Mouse (Mus musculus): Measurements from ENCODE around the gene Ptpn3. TPM values are rescaled to one million over a fixed set of nuclear protein-coding genes. Genes with fewer than 3 reads are reported as not detected.
"Not testable (repeated sequence)": the region's sequence is repeated elsewhere in the genome, so short reads cannot be mapped to it uniquely, and the experiment has no call there.

The Ptpn3 gene
- total RNA-seq, 2 experiments from 2014 or later = 34.3 to 34.8 TPM

DNA sequence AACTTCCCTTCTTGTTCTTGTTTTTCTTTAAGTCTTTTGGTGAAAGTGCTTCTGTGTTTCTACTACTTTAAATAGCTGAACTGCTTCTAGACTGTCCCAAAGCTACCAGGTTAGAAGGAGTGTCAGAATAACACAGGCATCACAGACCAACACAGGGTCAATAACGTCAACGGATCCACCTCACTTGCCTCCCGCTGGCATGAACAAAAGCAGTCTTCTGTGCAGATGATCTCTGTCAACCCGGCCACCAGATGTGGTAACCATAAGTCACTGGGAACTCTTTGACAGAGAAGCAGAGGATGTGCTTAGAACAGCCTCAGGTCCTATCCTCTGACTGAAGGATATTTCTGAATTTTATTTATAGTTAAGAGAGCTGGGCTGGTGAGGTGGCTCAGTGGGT is 65.9 kb downstream of the Ptpn3 start:
- intact Hi-C loops (cut with DNase I) = no loop called here

DNA sequence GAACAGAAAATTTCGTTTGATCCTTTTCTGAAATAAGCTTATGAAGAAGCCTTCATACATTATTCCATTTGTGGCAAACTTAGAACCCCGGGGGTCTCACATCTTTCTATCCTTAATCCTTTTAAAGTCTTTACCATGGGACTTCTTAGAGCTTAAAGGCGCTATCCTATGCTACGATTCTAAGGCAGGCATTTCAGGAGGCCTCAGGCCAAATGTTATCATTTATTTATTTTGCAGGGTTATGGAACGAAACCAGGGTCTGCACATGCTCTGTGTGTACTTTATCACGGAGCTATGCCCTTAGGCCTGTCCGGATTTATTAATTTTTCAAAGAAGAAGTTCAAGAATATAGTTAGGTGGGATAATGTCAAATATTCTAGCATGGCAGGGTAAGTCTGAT is 67.3 kb downstream of the Ptpn3 start:
- DNase-seq = no peak
- intact Hi-C loops (cut with DNase I) = no loop called here

More for the DNA sequence above, 65.9 kb downstream of the Ptpn3 start:
- no peak for DNase-seq

DNA sequence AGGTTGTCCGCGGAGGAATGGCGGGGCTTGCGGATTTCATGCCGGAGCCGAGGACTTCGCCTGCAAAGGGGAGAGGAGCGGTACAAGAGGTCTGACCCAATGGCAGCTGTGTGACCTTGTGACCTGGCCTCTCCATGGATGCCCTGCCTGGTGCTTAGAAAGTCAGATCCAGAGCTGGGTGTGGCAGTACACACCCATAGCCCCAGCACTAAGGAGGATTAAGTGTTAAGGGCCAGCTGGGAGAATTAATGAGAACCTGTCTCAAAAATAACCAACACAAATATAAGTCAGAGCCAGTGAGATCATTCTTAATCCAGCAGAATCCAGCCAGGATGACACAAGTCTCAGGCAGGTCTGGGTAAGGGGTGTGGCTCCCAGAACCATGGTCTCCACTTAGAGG is 69.2 kb downstream of the Ptpn3 start:
- DNase-seq = no peak
- intact Hi-C loops (cut with DNase I) = no loop called here

DNA sequence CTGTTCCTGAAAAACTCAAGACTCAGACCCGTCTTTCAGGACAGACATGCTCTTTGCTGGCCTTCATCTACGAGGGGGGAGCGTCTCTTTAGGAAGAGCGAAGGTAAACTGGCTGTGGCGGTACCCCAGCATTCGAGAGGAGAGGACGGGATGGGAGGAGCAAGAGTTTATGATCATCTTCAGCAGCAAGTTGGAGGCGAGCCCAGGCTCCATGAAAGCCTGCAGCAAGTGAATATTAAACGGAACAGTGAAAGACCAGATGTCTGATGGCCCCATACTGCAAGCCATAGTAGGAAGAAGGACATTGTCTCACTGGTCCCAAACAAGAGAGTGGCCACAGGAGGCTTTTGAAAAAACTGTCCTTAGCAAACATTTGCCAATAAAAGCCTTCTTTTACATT is 70.3 kb downstream of the Ptpn3 start:
- intact Hi-C loops (cut with DNase I) = no loop called here
- no peak for DNase-seq

DNA sequence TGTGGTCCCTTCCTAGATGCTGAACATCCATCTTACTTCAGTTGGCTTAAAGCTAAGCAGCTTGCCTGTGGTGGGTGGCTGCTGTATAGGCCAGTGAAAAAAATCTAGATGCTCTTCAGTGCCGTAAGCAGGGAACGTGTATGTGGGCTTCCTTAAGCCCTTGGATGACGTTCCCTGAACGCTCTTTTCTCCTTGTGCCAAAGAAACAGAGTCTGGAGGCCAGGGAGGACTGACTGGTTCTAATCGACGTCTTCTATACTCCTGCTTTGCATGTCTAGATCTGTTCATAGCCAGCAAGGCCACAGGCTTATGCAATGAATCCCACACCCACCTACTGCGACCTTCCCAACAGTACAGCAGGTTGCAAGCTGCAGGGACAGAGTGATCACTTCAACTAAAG is 71.3 kb downstream of the Ptpn3 start:
- DNase-seq = no peak
- intact Hi-C loops (cut with DNase I) = no loop called here

DNA sequence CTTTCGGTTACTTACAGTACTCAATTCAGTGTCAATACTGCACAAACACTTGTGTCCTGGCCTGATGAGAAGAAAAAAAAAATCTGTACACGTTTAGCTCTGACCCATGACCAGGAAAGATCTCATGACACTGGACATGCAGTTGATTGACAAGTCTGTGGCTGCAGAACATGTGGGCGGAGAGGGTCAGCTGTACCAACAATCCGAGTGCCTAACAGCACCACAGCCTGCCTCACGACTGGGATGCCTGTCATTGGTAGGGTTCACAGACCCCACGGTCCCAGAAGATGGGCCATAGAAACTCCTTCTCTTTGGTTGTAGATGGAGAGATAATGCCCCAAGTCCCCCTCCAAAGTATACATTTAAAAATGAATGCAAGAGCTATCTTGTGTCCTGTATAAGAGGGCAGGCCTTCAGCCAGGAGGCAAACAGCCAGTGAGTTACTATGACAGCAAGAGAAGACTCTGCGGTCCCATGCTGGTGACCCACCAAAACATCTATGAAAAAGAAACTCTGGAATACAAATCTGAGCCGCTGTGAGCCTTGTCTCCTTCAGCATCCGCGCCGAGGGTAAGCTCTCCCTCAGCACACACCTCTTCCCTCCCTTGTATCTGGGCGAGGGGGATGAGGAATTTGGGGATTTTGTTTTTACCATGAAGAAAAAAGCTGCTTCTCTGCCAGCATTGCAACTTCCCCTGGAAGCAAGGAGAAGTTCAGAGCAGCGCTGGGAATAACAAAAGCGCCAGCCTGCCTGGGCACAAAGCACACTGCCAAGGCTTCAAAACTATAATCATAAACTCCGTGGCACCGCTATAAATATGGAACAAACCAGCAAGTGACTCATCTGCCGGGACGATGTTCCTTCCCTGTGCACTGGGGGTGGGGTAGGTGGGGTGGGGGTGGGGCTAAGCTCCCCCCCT is 72.8 kb downstream of the Ptpn3 start:
- intact Hi-C loops (cut with DNase I) = no loop called here
- DNase-seq = no peak

DNA sequence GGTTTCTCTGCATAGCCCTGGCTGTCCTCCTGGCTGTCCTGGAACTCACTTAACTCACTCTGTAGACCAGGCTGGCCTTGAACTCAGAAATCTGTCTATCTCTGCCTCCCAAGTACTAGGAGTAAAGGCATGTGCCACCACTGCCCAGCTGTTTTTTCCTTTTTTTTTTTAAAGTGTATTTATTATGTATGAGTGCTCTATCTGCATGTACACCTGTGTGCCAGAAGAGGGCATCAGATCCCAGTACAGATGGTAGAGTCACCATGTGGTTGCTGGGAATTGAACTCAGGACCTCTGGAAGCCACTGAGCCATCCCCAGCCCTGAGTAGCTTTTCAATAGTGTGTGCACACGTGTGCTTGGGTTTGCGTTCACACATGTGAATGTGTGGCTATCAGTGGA is 76.9 kb downstream of the Ptpn3 start:
- DNase-seq = no peak
- intact Hi-C loops (cut with DNase I) = no loop called here

DNA sequence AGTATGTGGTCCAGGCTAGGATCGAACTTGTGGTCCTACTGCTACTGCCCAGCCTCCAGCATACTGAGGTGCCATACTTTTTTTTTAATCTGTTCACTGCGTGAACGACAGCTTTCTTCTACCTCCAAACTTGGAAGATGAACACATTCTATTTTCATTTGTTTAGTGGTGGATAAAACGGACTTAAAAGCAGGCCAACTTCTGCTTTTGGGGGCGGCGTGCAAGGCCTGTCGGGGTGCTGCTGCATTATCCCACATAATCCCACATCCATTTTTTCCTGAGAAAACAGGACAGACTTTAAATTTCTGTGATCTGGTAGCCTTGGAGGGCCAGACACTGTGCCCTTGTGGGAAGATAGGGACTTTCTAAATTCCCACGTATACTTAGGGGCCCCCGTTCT is 83.9 kb downstream of the Ptpn3 start:
- intact Hi-C loops (cut with DNase I) = no loop called here
- DNase-seq = no peak

DNA sequence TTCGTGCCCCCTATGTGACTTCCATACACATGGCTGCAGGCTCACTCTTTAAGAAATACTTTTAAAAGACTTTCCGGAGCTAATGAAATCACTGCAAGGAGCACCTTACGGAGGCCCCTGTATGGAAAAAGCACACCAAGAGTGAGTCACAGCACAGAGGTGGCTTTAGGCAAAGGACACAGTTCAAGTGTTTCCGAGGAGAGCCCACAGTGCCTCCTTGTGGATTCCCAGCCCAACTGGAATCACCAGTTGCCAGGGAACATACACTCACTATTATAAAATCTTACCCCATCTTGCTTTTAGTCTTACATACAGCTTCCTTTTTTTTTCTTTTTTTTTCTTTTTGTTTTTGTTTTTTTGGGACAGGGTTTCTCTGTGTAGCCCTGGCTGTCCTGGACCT is 85.1 kb downstream of the Ptpn3 start:
- intact Hi-C loops (cut with DNase I) = no loop called here
- no peak for DNase-seq

DNA sequence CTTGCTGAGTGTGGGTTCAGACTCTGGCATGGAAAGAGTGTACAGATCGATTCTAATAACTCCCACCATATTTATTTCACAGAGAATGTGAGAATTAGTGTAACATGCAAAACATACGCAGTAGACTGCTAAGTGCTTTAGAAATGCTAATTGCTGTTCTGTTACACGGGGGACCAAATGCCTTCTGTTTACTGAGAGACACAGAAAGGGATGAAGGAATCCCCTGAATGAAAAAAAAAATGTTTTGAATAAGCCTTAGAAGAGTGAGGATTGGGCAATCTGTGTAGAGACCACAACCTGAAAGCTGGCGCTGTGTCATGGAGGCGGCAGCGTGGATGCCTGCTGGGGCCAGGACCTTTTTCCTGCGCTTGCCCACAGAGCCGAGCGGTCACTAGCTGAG is 86.8 kb downstream of the Ptpn3 start:
- no peak for DNase-seq
- intact Hi-C loops (cut with DNase I) = no loop called here

DNA sequence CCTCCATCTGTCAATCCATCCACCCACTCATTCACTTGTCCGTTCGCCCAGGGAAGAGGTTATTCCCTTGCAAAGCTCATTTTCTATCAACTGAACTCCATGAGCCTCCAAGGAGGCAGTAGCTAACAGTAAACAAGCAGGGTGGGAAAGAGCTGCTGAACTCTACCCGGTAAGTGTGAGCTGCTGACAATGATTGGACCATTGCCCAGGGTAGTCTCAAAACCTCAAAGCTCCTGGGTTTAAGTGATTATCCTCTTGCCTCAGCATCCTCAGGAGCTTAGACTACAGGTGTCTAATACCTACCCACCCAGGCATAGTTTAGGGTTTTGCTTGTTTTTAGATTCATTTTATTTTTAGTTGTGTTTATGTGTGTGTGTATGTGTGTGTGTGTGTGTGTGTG is 87.5 kb downstream of the Ptpn3 start:
- DNase-seq = no peak
- intact Hi-C loops (cut with DNase I) = no loop called here

DNA sequence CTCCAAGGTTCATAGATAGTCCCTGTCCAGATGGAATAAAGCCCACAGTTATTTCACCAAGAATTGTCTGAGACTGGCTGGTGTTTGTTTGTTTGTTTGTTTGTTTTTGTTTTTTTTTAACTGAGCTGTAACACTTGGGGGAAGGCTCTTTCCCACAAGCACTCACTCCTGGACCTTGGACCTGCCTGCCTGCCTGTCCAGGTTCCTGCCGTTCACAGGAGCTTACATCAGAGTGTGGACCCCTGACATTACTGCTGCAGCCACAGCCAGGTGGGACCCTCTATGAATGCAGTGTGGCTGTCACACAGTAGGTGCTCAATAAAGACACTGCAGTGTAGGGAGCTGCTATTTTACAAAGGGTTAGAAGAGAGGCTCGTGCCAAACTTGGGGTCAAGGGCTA is 89.9 kb downstream of the Ptpn3 start:
- intact Hi-C loops (cut with DNase I) = no loop called here
- DNase-seq = no peak

DNA sequence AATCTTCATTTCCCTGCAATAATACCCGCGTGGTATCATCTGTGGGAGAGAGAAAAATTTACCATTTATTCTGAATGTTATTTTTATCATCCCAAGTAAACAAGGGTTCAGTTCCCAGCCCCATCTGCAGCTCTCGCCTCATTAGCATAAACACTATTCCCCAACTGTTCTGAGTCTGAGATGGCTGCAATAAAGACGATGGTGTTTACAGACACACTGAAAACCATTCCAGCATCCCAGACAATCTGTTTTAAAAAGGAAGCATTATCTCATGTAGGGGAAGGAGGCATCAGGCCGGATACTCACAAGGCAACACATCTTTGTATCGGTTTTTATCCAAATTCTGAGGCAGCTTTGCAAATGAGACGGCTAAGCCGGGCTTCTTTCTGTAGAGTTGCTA is 95.7 kb downstream of the Ptpn3 start:
- intact Hi-C loops (cut with DNase I) = no loop called here
- no peak for DNase-seq

DNA sequence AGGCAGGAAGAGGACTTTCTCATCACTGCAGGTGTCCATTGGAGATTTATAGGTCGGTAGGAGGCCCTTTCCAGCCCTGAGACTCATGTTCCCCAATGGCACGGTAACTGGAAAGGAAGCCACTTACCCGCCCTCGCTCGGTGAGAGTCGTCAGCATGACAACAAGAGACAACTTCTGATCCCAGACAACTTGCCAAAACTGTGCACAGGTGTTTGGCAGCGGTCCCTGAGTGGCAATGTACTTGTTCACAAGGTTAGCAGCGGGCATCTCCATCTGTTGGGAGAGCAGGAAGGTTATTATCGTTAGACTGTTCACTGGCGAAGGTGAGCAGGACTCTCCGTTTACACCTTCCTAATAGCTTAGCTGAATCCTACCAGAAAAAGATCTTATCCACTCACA is 96.9 kb downstream of the Ptpn3 start:
- DNase-seq = no peak
- intact Hi-C loops (cut with DNase I) = no loop called here

DNA sequence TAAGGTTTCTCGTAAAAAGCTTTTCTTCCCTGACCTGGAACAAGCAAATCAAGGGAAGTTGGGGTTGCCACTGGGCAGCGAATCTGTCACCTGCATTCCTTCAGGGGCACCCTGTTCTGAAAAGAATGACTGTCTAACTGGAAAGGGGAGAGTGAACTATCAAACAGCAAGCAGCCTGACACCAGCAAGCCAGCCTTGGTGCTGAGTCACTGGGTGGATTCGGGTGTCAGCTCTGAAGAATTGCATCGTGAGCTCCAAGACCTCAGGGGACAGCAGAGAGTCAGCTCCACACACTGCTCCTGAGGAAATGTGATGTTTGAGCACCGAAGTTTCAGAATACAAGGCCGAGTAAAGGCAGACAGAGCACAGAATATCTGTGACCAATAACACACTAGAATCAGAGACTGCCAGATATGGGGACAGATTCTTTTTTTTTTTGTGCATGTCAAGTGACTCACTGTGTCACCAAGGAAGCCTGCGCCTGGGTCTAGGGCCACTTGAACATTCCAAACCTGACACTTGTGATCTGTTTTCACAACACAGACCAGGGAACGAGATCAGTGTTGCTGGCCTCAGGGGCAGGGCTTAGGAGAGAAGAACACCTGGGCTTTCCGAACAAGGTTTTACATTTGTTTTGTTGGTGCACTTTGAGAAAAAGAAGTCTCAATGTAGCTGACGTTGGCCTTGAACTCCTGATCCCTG is 98.8 kb downstream of the Ptpn3 start:
- intact Hi-C loops (cut with DNase I) = no loop called here
- DNase-seq = no peak

DNA sequence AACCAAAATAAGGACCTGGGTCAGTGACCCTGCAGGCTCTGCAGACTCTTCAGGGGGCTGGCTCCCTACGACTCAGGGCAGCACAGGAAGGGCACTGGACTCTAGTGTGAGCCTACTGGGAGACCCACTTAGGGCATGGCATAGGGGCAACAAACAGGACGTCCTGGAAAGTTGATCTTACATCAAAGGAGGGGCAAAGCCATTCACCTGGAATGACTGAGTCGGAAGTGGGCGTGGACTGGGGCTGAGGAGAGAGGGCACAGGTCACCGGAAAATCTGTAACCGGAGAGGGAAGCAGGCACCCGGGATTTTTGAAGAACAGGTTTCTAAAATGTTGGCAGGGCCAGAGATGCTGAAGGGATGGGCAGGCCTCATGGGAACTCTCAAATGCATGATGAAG is 99.5 kb downstream of the Ptpn3 start:
- no peak for DNase-seq
- intact Hi-C loops (cut with DNase I) = no loop called here

DNA sequence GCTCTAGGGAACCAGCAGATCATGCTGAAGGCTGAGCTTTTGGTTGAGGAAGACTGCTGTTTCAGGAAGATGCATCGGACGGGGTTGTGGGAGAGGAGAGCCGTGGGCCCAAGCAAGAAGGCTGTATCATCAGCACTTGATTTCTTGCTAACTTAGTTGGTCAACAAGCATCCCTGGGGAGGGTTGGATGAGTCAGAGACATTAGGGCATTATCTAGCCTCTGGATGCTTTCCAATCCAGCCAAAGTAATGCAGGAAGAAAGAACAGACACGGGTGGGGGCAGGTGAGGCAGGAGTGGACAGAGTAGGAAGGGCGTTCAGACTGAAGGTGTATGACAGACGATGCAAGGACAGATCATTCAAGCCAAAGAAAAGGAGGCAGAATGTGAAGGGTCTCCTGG is 101.0 kb downstream of the Ptpn3 start:
- intact Hi-C loops (cut with DNase I) = no loop called here
- DNase-seq = no peak

DNA sequence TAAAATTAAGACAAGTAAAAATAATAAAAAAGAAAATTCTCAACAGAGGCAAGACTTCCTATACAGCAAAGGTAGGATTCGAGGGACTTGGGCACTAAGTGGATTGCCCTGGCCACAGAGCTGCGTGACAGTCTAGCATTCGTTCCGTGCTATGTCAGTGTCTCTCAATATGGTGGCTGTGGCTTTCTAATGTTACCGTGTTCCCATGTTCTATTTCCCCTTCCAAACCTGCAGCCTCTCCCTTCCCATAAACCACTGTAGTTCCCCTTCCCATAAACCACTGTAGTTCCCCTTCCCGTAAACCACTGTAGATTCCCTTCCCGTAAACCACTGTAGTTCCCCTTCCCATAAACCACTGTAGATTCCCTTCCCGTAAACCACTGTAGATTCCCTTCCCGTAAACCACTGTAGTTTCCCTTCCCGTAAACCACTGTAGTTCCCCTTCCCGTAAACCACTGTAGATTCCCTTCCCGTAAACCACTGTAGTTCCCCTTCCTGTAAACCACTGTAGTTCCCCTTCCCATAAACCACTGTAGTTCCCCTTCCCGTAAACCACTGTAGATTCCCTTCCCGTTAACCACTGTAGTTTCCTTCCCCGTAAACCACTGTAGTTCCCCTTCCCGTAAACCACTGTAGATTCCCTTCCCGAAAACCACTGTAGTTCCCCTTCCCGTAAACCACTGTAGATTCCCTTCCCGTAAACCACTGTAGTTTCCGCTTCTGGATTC is 102.8 kb downstream of the Ptpn3 start:
- intact Hi-C loops (cut with DNase I); DNase-seq: not testable (repeated sequence)

DNA sequence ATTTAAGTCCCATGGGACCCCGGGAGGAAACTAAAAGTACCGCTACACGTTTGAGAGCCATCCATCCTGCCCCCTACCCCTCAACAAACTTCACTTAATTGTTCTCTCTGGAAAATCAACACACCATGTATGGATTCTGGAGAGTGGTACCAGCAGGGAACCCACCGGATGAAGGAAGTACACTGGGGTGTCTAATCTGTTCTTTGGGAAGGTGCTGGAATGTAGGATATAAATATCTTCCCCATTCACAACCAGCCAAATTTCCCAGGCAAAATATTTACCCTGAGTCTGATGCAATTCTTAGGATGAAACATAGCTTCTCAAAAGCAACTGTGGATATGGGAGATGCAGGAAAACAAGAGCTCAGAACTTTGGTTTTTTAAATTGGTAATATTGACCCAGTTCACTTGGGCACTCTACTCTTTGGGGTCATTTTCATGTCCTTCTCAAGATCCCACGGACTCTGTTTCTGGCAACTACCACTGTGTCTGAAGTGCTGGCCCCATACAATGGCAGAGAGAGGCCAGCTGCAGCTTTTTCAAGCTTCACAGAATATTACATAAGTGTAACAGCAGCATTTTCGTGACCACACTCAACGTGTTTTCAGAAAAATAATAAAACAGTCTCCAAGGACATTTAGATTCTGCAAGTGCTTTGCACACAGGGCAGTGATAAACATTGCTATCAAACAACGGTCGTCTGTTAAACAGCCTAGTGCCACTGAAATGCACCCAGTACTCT is 109.9 kb downstream of the Ptpn3 start:
- intact Hi-C loops (cut with DNase I) = no loop called here
- no peak for DNase-seq

DNA sequence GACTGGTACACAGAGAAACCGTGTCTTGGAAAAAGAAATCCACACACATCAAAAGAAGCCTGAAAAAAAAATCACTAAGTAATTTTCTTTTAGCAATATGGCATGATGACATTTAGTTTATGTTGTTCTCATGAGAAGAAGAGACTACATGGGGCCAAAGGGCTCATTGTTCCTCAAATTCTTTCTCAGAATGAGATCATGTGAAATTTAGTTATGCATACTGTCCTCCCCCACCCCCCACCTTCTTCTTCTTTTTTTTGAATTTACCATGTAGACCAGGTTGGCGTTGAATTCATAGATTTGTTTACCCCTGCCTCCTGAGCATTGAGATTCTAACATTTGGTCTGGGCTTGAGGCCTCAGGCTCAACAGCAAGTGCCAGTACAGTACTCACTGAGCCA is 111.8 kb downstream of the Ptpn3 start:
- DNase-seq = no peak
- intact Hi-C loops (cut with DNase I) = no loop called here

DNA sequence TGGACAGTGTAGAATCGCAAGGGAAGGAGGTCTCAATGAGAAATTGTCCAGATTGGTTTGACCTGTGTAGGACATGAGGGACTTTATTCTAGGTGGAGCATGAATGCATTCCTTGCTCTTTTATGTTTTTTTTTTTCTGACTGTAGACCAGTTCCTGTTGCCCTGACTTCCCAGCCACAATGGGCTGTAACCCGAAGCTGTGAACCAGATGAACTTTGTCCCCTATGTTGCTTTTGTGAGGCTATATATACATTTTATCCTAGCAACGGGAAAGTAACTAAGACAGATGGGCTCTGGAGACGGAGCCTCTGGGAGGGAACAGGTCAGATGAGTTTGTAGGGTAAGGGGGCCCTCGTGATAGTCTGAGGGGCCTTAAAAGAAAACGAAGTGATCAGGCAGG is 115.6 kb downstream of the Ptpn3 start:
- intact Hi-C loops (cut with DNase I) = no loop called here
- DNase-seq = no peak

Data from heart, postnatal 14 days (tissue).